Mouse (Mus musculus): ENCODE data around the gene Efcab11.

DNA sequence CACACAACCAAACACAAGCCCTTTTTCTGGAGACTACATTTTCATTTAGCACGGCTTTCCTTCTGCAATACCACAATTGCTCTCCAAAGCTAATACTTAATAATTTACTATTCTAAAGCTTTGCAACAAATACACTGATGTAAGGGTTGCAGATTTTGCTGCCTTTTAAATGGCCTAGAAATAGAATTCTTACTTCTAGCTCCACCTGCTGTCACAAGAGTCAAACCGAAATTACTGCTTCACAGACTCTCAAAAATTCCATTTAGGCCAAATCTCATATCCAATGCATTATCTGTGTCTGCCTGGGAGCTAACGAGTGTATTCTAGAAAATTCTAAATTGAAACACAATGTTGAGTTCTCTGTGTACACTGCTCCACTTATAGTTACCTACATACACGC lies 23.3 kb downstream of the Efcab11 start:
- TF ChIP-seq EP300 (IDR thresholded peaks at IDR 0.05; ENCODE audit: insufficient read depth, low read depth, low read length) (no peak), CTCF (IDR thresholded peaks at IDR 0.05) (peak; percentile 68), POLR2A (IDR thresholded peaks at IDR 0.05; ENCODE audit: insufficient read depth, low read depth, low read length) (no peak)

Data from heart, adult 2 months (tissue).